Mouse (Mus musculus) heart, postnatal 0 days (tissue): ENCODE measurements around the gene Pard3b. TPM values are rescaled to one million over a fixed set of nuclear protein-coding genes. Genes with fewer than 3 reads are reported as not detected.

ENCODE experiments used
- ATAC-seq: fragments of 200-750 bp; cut with Nextera tagmentation; 2 replicates; pipeline ENCODE4 v1.8.0; 2017; ENCODE audit warnings: low read depth, moderate number of reproducible peaks, moderate library complexity; ENCODE audit not compliant: insufficient read depth
- DNase-seq: peaks from one replicate; pipeline ENCODE4 v3.0.0-alpha.2; 2016; ENCODE audit warnings: low spot score
- H3K27ac ChIP-seq: fragments of 300-500 bp; sonication (generic); 2 replicates; pipeline ENCODE4 v1.5.1; 2014; ENCODE audit warnings: low read depth, mild to moderate bottlenecking
- H3K27me3 ChIP-seq: fragments of 300-500 bp; sonication (generic); 2 replicates; pipeline ENCODE4 v1.6.1; 2014; ENCODE audit warnings: low read length, mixed read lengths; ENCODE audit not compliant: control insufficient read depth, insufficient read depth
- H3K36me3 ChIP-seq: fragments of 300-500 bp; sonication (generic); replicated peaks from 2 replicates; pipeline ENCODE4 v1.6.1; 2014; ENCODE audit warnings: low read length, mixed read lengths; ENCODE audit not compliant: control insufficient read depth, insufficient read depth
- H3K4me1 ChIP-seq: fragments of 300-500 bp; sonication (generic); 2 replicates; pipeline ENCODE4 v1.6.1; 2014; ENCODE audit warnings: antibody characterized with exemption; ENCODE audit not compliant: control insufficient read depth, insufficient read depth
- H3K4me2 ChIP-seq: fragments of 300-500 bp; sonication (generic); 2 replicates; pipeline ENCODE4 v1.6.1; 2014; ENCODE audit warnings: low read depth, mild to moderate bottlenecking, low read length, moderate library complexity
- H3K4me3 ChIP-seq: fragments of 300-500 bp; sonication (generic); 2 replicates; pipeline ENCODE4 v1.5.1; 2014; ENCODE audit warnings: low read depth, low read length
- H3K9ac ChIP-seq: fragments of 300-500 bp; sonication (generic); replicated peaks from 2 replicates; pipeline ENCODE4 v1.6.1; 2014; ENCODE audit warnings: low read depth, low read length, mixed read lengths
- H3K9me3 ChIP-seq: fragments of 300-500 bp; sonication (generic); replicated peaks from 2 replicates; pipeline ENCODE4 v1.6.1; 2016; ENCODE audit warnings: low read length; ENCODE audit not compliant: control insufficient read depth
- CTCF ChIP-seq: IDR thresholded peaks from 2 replicates; pipeline ENCODE4 v1.5.1; 2016; ENCODE audit warnings: antibody characterized with exemption, control low read depth, low read depth
- EP300 ChIP-seq: IDR thresholded peaks from 2 replicates; pipeline ENCODE4 v1.6.1; 2016; ENCODE audit warnings: antibody characterized with exemption, low read depth
- WGBS: fragments of 180-500 bp; shearing (Covaris S2); extraction: QIAGEN DNeasy Blood & Tissue Kit; methylation state at CpG from one replicate; pipeline ENCODE4 v1.1.7; 2014; 5-methylcytosine and 5-hydroxymethylcytosine counted together
- polyA plus RNA-seq: library from polyadenylated mRNA; unstranded; fragments of >200 nt; fragmentation: Nextera tagmentation; extraction: Ambion mirVana; gene quantifications from 2 replicates; pipeline ENCODE4 v1.2.1, GENCODE M21; 2015
- total RNA-seq: library from RNA; depleted of rRNA; stranded (reverse); fragments of >200 nt; gene quantifications from 2 replicates; pipeline ENCODE4 v1.2.3, GENCODE M21; 2014; ENCODE audit warnings: low replicate concordance

The Pard3b gene
- total and polyA plus RNA-seq, 2 experiments from 2014 or later: 8.4 to 8.9 TPM

DNA sequence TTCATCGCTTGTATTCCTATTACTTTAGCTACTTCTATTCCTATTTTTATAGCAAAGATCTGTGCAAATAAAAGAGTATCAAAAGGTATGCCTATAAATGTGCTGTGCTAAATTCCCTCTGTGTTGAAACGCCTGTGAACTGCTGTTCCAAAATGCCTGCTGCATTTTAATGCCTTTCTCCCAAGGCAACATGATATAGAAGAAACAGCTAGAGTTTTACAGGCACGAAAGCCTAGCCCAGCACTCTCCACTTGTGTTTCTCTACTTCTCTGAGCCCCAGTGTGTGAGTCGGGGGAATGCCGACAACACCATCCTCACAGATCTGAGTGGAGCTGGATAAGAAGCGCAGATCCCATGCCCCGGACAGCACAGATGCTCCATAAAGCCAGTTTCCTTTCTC is 889.2 kb downstream of the Pard3b start:
- Histone ChIP-seq H3K4me1 (no peaks in the 10 kb centered on the region), H3K9me3 (no peaks in the 10 kb centered on the region), H3K4me3 (no peak overlapping the region), H3K4me2 (no peak overlapping the region), H3K27ac (no peak overlapping the region), H3K9ac (no peak overlapping the region; the same call in 1 of the 2 replicates), H3K36me3 (no peaks in the 10 kb centered on the region), H3K27me3 (no peaks in the 10 kb centered on the region)
- WGBS: 60% methylated on average over 7 of the region's 7 CpGs
- DNase-seq: no peak
- no peak for ATAC-seq
- TF ChIP-seq CTCF (no peak), EP300 (no peak)

DNA sequence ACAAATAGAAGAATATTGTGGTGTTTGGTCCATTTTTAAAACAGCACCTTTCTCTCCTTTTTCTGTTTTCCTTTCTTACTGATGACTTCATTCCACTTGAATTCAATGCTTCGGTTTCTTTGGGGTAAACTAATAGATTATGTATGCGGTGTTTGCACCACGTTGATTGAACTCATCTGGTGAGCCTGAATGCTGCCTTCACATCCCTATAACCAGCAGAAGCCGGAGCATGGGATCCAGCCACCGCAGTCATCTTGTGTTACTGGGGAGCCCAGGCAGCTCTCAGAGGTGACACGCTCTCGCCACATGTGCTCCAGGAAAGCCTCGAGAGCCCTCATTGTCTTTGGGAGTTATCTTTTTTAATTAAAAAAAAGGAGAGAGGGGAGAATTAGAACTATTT is 891.3 kb downstream of the Pard3b start:
- Histone ChIP-seq H3K27me3 (no peaks in the 10 kb centered on the region), H3K4me2 (no peak overlapping the region), H3K27ac (no peak overlapping the region), H3K4me1 (no peaks in the 10 kb centered on the region), H3K9ac (no peak overlapping the region), H3K4me3 (no peak overlapping the region), H3K36me3 (no peaks in the 10 kb centered on the region), H3K9me3 (no peaks in the 10 kb centered on the region)
- no peak for ATAC-seq
- 86% methylated on average over 8 of the region's 8 CpGs for WGBS
- DNase-seq: no peak
- no peak for TF ChIP-seq CTCF
- no peak for TF ChIP-seq EP300

DNA sequence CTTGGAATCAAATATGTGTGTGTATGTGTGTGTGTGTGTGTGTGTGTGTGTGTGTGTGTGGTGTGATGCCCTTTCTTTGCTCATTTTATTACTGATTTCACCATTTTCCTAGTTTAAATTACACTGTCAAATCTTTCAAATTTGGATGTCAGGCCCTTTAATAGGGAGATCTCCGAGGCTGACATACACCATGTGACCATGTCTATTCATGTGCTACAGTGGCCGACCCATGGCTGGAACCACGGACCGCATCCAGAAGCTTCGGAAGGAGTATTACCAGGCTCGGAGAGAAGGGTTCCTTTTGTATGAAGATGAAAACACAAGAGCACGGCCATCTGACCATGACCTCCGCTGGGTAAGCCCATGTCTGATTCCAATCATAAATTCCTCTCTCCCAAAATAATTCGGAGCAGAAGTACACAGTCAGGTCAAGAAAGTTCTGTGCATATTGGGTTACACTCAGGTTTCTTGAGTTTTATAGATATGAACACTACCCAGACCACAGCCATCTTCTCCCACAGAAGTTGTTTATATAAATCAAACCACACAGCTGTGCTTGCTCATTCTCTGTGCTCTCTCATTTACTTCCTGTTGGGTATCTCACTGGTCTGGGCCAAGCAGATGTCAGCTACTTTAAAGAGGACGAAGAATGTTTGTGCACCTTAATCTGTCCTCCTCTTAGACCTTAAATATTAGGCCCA is 894.0 kb downstream of the Pard3b start:
- Histone ChIP-seq H3K27ac (no peak overlapping the region), H3K9me3 (no peaks in the 10 kb centered on the region), H3K4me3 (no peak overlapping the region), H3K9ac (no peak overlapping the region), H3K4me1 (no peaks in the 10 kb centered on the region), H3K4me2 (no peak overlapping the region), H3K36me3 (no peaks in the 10 kb centered on the region), H3K27me3 (no peaks in the 10 kb centered on the region)
- WGBS: 89% methylated on average over 10 of the region's 10 CpGs
- DNase-seq: no peak
- ATAC-seq: no peak
- no peak for TF ChIP-seq CTCF
- no peak for TF ChIP-seq EP300

DNA sequence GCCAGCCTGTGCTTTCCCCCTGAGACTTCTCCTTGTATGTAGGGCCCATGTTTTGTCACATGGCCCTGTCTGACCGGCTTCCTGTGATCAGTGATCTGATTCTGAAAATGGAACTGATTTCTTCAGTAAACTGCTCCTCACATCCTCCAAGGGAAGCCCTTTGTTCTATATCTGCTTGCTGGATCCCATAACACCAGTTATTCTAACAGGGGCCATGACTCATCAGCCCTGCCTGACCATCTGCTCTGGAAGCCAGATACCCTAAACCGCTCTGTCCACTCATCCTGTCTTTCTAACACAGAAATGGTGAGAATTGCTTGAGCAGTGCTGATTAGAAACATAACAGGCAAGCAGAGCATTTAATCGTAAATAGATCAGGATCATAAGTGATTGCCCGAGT is 910.3 kb downstream of the Pard3b start:
- TF ChIP-seq CTCF (no peak), EP300 (no peak)

DNA sequence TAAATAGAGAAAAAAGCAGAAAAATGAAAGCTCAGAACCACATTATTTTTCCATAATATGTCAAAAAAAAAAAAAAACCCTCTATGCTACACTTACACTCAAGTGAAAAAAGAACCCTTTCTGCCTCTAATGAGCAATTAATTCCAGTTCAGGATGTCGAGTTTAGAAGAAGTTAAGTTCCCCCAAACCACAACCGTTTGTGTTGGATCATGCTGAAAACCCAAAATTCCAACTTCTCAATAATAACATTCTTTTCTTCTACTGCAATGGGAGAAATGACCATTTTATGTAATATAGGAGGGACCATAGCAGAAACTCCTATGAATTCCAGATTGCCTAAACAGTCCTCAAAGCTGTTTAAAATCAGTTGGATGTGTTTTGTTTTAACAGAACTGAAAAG is 911.9 kb downstream of the Pard3b start:
- DNase-seq (no peak), ATAC-seq (no peak)
- TF ChIP-seq EP300 (no peak), CTCF (no peak)
- H3K27me3 ChIP-seq: no peaks in the 10 kb centered on the region
- H3K9ac ChIP-seq: no peak overlapping the region
- no peak overlapping the region for H3K4me2 ChIP-seq
- WGBS: 63% methylated on average over 2 of the region's 2 CpGs
- no peak overlapping the region for H3K27ac ChIP-seq
- H3K36me3 ChIP-seq: no peaks in the 10 kb centered on the region
- no peak overlapping the region for H3K4me3 ChIP-seq
- no peaks in the 10 kb centered on the region for H3K4me1 ChIP-seq
- H3K9me3 ChIP-seq: no peaks in the 10 kb centered on the region

More for the DNA sequence above, 910.3 kb downstream of the Pard3b start:
- no peak overlapping the region for H3K4me3 ChIP-seq
- H3K9me3 ChIP-seq: no peaks in the 10 kb centered on the region
- H3K27ac ChIP-seq: no peak overlapping the region
- no peak overlapping the region for H3K4me2 ChIP-seq
- 0 out of 2 replicates have a peak, but pooled peaks have one; percentile 14 for ATAC-seq
- H3K9ac ChIP-seq: no peak overlapping the region
- no peaks in the 10 kb centered on the region for H3K36me3 ChIP-seq
- 75% methylated on average over 4 of the region's 4 CpGs for WGBS
- H3K27me3 ChIP-seq: no peaks in the 10 kb centered on the region
- DNase-seq: no peak
- no peaks in the 10 kb centered on the region for H3K4me1 ChIP-seq

DNA sequence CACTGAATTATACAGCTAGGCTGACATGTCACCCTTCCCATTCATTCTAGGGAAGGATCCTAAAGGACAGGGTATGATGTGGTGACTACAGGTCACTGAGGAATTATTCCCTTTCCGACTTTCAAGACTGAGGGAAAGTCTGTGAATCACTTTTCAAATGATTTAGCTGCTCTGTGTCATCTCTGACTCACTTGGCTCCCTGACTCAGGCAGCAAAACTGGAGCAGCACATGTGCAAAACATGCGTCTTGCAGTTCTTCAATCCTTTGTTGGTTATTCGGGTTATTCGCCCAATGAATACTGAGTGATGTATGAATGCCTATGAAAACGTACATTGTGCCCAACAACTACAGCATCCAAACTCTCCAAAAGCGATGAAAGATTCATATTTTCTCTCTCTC is 912.9 kb downstream of the Pard3b start:
- WGBS: 79% methylated on average over 6 of the region's 6 CpGs
- Histone ChIP-seq H3K27me3 (no peaks in the 10 kb centered on the region), H3K4me2 (no peak overlapping the region), H3K4me3 (no peak overlapping the region), H3K4me1 (no peaks in the 10 kb centered on the region), H3K9me3 (no peaks in the 10 kb centered on the region), H3K27ac (no peak overlapping the region), H3K9ac (no peak overlapping the region), H3K36me3 (no peaks in the 10 kb centered on the region)
- TF ChIP-seq CTCF (no peak), EP300 (no peak)
- DNase-seq: no peak
- no peak for ATAC-seq
